Mouse (Mus musculus) urinary bladder, postnatal 14 days (tissue): ENCODE data around the gene Smarcd2.

Experiments used
- DNase-seq: peaks from one replicate; pipeline ENCODE4 v3.0.0; 2021; ENCODE audit warnings: low spot score

Gene Smarcd2

GRCm38 (mm10) chr11:106276454-106276853, 3.7 kb upstream of the Smarcd2 start, which contains the start of gene Tcam1:
Gene Tcam1 (plus strand): TSS chr11:106276672.
- DNase-seq: peak; percentile 94

DNA sequence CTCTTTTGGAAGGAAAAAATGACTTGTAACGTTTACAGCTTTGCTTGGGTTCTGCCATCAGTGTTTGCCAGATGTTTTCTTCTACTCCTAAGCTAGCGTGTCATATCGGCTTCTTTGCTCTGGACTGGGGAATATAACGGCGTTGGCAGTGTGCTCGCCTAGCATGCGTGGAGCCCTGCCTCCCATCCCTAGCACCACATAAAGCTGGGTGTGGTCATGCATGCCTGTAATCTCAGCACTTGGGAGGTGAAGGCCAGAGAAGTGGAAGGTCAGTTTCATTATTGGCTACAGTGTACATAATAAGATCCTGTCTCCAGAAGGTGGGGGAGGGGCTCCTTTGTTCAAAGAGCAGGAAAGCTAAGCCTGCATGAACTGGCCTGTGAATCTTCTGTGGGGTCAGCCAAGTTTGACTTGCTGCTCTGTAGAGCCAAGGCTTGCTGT, 2.2 kb upstream of the Smarcd2 start:
- DNase-seq: peak; percentile 75

DNA sequence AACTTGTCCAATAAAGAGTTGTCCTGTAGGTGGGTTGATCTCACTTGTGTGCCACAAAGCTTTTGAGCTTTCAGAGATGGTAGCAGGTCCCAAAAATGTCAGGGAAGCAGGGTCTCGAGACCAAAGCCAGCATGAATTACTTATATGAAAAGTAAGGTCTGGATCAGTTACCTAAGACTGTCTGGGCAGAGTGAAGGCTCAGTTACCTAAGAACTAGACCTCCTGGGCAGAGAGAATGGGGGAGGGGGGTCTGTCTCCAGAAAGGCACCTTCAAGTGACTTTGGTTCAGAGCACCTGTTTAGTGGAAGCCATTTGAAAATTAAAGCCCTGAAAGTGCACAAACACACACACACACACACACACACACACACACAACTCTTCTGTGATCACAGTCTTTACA, 1.6 kb upstream of the Smarcd2 start:
- DNase-seq: no peak

DNA sequence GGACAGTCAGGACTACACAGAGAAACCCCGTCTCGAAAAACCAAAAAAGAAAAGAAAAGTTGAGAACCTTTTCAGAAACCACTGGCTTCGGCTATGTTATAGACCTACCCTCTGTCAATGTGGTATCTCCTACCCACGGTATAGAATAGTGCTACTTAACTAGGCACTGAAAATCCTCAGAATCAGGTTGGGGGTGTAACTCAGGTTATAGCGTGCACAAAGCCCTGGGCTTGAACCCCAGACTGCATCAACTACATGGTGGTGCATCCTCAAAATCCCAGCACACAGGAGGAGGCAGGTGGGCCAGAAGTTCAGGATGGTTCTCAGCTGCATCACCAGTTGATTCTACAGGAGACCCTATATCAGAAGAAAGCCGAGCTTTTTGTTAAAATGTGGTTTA, 1.0 kb upstream of the Smarcd2 start:
- no peak for DNase-seq

- DNase-seq: no peak
Observed at GRCm38 (mm10) chr11:106273311-106273684, 526 bp upstream of the Smarcd2 start.

DNA sequence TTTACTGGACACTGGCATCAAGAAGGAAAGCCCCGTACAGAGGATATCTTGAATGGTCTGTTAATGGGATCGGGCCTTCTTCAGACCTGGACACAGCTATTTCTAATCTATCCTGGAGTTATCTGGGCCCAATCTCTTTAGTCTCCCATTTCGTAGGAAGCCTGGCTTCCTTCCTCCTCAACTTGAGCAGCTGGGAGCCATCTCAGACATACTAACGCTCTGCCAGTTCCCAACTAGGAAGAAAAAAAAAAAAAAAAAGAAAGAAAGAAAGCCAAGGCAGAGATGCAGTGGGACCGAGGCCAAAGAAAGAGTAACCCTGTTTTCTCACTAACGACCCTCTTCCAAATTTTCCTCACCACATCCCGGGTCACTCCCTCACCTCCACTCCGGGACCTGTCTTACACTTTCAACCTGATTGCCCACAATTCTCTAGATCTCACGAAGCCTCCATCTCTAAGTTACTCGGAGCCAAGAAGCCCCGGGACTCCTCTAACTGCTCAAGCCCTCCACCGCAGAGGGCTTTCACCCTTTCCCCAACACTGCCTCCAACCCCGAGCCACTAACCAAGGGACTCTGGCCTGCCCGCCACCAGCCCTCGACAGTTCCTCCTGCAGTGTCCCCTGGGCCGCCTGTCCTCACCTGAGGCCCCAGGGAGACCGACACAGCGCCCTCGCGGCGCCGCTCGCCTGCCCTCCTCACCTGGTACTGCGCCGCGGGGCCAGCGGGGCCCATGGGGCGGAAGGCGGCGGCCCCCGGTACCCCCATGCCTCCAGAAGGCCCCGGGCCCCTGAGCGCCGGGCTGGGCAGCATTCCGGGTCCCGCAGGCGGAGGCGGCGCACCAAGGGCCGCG, 753 bp downstream of the Smarcd2 start:
- DNase-seq: peak; percentile 50

GRCm38 (mm10) chr11:106271131-106271793, 1.5 kb downstream of the Smarcd2 start:
- peak; percentile 32 for DNase-seq

- DNase-seq: peak; percentile 48
Observed at GRCm38 (mm10) chr11:106269060-106269431, 3.7 kb downstream of the Smarcd2 start.

DNA sequence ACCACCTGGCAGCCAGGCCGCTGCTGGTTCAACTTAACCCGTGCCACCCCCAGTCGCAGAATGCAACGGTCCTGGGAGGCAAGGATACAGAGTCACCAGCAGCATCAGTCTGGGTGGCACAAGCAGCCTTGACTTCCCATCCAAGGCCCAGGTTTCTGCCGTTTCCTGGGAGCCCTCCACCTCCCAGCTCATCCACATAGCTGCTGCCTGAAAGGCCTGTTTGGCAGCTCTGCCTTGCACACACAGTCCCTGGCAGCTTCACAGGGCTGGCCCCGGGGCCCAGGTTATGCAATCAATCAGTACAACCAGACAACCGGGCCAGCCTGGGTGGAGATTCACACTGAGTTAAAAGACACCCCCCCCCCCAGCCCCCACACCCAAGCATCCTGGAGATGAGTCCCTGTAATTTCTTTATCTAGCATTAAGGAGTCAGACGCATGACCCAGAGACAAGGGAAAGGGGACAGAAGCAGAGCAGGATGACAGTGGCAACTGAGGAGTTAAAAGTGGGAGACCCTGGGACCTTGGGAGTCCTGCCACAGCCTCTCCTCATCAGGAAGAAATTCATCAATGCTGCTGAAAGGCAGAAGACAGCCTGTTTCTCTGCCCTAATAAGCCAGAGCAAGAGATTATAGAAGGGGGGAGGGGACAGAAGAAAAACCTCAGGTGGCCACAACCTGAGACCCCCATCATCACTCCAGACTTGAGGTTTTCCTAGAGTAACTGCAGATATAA, 4.3 kb downstream of the Smarcd2 start:
- peak; percentile 91 for DNase-seq

GRCm38 (mm10) chr11:106267871-106268270, 4.9 kb downstream of the Smarcd2 start:
- DNase-seq: no peak

DNA sequence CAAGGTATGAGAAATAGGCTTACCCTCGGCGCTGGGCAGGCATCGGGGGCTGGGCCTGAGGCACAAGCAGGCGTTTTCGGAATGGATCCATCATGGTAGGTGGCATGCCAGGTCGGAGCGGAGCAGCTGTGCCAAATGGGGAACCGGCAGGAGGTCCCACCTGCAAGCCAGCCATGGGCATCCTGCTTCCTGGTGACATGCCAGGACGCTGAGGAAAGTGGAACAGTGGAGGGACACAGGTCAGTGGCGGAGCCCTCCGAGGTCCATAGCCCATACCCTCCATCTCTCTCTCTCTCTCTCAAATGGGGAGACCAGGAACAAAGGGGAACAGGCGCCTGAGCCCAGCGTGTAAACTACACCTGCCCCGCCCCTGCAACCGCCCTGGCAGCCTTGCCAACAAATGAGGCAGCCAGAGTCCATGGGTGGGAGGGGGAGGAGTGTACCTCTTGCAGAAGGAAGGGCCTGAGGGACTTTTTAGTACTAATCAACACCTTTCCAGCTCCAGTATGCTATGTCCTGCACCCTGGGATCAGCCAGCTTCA, 5.4 kb downstream of the Smarcd2 start:
- DNase-seq: peak; percentile 80

- no peak for DNase-seq
Observed at GRCm38 (mm10) chr11:106266431-106266830, 6.3 kb downstream of the Smarcd2 start.

DNA sequence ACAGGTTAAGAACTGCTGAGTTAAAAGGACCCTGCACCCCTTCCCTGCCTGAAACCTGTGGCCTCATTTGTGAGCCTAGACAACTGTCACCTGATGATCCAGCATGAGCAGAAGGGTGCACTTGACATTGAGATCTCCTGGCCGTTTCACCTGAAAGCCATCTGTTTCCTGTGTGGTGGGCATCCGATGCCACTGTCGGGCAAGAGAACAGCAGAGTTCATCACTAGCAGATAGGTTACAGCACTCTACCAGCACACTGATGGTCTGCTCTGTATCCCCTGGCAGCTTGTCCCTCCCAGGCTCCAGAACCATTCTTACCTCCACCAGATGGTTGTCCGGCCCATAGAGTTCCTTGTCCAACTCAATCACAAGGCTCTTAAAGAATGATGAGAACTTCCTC, 7.2 kb downstream of the Smarcd2 start:
- DNase-seq: no peak

- DNase-seq: no peak
Observed at GRCm38 (mm10) chr11:106264988-106265387, 7.8 kb downstream of the Smarcd2 start.

DNA sequence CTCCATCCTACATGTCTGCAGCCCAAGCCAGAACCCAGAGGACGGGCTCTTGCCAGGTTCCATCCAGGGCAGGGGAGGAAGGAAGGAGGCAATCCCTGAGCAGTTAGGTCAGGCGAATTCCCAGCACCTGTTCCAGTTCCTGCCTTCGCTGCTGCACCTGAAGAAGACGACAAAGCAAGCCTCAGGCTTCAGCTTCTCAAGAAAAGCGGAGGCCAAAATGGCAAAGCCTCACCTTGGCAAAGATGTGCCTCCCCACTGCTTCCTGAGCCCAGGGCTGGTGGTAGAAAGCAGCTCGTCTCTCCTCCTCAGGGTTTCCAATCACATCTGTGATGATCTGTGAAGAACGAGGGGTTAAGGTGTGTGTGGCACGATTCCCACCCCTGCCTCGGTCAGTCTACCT, 8.8 kb downstream of the Smarcd2 start:
- no peak for DNase-seq

GRCm38 (mm10) chr11:106260826-106261450, 11.8 kb downstream of the Smarcd2 start:
- no peak for DNase-seq

DNA sequence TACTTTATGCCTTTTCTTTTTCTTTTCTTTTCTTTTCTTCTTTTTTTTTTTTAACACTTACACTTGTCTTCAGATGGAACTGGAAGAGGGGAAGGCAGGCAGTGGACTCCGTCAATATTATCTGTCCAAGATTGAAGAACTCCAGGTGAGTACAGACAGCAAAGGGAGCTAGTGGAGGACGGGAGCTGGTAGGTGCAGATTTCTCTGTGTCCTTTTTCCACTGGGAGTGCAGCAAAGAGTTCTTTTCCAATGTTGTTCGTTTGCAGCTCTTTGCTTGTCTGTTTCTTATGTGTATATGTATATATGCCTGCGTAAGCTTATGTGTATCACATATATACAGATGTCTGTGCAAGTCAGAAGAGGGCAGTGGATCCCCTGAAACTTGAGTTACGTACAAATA, 16.0 kb downstream of the Smarcd2 start:
- no peak for DNase-seq

DNA sequence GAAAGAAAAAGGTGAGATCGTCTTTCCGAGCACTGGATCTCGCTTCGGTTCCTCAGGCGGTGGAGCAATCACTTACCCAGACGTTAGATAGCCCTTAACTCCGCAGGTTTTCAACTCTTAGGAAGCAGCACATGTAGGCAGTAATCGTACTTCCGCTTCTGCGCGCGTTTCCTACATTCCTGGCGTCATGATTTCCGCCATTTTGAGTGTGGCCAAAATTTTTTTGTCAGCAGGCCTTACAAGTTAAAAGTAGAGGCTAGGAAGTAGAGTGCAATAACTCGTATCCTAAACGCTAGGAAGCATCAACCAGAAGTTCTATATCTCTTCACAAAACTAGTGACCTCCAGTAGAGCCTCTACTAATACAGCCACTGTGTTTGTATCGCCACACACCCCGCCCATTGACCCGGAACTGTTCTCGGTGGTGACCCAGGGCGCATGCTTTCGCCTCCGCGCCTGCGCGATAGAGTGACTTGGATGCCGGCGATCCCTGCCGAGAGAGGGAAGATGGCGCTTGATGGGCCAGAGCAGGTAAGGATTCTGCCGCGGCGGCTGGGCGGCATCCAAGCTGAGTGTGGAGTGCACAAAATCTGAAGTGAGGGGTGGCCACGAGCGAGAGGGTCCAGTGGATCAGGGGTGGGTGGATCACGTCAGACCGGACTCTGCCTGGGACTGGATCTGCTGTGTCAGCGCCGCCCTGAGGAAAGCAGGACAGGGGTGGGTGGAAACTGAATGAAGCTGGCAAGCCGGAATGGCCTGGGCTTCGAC, 16.9 kb downstream of the Smarcd2 start, which contains the start of the genes Ftsj3 and Psmc5:
Ftsj3 (minus strand) TSS at position 395 of the 767 bp plus-strand sequence.
Psmc5 (plus strand) TSS at position 470 of the 767 bp plus-strand sequence.
- peak; percentile 98 for DNase-seq

DNA sequence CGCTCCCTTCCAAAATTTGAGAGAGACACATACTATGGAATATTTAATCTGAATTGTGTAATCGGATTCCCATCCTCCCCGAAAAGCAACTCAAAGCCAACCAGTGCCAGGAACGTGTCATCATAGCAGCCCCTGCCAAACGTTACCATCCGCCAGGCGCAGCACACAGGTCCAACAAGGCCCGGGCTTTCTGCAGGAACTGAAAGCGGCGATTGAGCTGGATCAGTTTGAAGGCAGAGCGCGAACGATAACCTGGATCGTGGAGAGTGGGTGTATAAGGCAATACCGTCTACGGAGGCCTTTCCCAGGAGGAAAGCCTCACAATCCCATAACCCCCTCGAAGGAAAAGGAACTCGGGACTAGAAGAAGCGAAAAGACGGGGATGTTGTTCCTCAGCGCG, 17.6 kb downstream of the Smarcd2 start:
- DNase-seq: no peak

GRCm38 (mm10) chr11:106254767-106255166, 18.0 kb downstream of the Smarcd2 start:
- DNase-seq: no peak

- no peak for DNase-seq
Observed at GRCm38 (mm10) chr11:106249326-106249725, 23.4 kb downstream of the Smarcd2 start.
